Mouse (Mus musculus): ENCODE measurements around the gene Zfp609.
"Not testable (repeated sequence)": the region's sequence is repeated elsewhere in the genome, so short reads cannot be mapped to it uniquely, and the experiment has no call there.

Zfp609 gene

DNA sequence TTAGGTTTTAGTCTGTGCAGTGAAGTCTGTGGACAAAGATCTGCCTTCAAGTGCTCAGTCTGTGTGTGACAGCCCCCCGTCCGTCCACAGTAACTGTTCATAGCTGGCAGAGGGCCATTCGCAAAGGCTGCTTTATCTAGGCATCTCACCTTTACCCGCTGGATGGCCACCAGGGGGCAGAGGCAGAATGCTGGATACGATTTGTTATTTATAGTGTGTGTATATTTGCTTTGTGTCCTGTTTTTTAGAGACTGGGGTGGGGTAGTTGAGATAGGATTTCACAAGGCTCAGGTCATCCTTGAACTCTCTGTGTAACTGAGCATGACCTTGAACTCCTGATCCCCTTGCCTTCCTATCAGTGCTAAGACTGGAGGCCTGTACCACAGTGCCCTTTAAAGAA is 161.3 kb downstream of the Zfp609 start:
- peak; percentile 91 for DNase-seq

DNA sequence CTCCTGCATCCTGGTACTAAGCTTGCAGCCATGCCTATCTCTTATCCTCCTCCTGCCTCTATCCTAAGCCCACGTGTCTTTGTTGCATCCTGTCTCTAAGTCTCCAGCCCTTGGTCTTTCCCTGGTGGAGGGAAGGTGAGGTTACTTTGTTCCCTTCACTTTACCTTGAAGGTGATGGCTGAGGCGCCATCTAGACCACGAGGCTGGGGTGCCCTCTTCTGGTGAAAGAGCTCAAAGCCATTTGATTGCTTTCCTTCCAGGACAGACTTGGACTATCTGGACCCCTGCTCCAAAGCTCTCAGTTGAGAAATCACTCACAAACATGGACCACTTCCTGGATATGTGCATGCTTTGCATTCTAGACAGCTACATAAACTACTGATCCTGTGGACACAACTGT is 163.2 kb downstream of the Zfp609 start:
- DNase-seq, result peak; percentile 83

GRCm38 (mm10) chr9:65661493-65661892 is 165.9 kb downstream of the Zfp609 start:
- DNase-seq, result no peak

DNA sequence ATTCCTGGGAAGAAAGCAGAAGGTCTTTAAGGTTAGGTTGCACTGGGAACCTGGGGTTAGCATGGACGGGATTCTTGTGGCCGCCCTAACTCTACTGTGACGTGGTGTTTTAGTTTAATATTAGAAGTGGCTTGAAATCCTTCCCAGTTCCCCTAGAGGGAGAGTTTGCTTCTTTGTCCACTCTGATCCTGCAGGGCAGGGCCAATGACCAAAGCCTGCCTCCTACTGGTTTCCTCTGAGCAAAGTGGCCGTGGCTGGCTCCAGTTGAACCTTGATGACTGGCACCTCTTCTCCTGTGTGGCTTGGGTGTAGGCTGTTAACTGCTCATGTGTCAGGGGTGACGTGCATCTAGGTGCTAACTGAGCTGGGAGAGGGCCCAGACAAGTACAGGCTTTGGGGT is 166.3 kb downstream of the Zfp609 start:
- DNase-seq, result no peak

DNA sequence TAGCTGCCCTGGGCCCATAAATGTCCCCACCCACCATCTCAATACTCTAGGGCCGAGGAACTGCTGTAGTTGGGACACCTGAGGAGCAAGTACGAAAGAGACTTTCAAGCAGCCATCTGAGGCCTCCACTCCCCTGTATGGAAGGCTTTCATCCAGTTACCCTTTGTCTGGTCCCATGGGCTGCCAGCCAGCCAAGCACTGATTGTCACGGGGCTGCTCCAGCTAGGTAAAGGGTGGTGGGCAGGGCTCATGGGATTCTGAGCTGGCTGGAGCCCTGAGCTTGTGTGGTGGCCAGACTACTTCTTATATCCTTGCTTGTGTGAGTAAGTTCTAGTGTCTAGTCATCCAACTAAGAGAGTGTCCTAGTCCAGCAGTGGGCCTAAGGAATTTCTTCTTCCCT is 170.1 kb downstream of the Zfp609 start:
- DNase-seq, result no peak

DNA sequence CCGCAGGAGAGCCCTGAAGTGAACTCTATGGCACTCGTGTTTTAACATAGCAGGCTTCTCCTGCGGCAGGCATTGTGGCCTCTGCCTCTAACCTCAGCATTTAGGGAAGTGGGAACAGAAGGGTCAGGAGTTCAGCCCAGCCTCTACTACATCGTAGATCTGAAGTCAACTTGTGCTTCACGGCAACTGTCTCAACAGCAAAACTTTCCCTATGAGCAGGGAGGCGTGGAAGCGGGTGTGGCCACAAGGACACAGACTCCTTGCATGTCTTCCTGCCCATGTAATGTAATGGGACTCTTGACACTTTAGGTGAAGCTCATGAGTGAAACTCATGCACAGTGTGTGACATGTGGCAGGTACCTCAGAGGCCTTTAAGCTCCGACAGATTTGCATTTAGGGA is 171.8 kb downstream of the Zfp609 start:
- DNase-seq, result peak; percentile 35

GRCm38 (mm10) chr9:65654700-65655237 is 172.6 kb downstream of the Zfp609 start:
- DNase-seq, result no peak

DNA sequence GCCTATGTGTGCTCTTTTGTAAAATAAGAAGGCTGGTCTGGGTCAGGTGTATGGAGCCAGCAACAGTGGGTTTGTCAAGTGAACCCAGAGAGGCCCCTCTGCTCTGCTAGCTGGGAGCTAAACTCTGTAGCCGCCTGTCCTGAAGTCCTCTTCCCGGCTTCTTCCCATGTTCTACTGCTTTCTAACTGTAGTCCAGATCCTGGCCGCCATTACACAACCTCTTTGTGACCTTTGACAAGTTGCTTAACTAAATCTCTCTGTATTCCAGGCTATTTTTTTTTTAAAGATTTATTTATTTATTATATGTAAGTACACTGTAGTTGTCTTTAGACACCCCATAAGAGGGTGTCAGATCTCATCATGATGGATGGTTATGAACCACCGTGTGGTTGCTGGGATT is 173.6 kb downstream of the Zfp609 start:
- no peak for DNase-seq

- DNase-seq, result not testable (repeated sequence)
Observed at GRCm38 (mm10) chr9:65651957-65652356, 175.4 kb downstream of the Zfp609 start.

DNA sequence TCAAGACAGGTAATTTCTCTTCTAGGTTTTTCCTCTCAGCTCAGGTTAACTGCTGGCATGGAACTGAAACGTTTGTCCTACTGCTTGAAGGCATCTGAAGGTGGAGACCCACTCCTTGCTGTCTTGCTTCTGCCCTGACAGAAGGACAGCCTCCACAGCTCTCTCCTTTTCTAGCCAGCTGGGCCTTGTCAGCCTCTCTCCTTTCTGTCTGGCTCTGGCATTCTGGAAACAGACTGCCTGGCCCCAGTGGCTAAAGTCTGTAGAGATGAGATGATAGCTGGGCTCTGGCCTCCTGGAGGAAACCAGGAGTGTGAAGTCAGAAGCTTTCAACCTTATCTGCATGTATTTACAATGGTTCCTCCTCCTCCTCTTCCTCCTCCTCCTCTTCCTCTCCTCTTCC is 177.4 kb downstream of the Zfp609 start:
- DNase-seq, result peak; percentile 63

DNA sequence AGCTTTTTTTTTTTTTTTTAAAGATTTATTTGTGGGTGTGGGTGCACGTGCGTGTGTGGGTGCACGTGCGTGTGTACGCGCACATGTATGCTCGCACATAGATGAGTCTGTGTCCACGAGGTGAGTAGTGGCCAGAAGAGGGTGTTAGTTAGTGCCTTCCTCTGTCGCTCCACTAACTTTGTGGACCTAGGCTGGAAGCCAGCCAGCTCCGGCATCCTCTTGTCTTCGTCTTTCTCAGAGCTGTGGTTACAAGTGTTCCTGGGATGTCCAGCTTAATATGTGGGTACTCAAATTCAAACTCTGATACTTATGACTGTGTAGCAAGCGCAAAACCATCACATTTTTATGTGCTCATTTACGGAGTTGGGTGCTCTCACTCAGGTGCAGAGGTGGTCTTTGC is 178.6 kb downstream of the Zfp609 start:
- DNase-seq, result no peak

DNA sequence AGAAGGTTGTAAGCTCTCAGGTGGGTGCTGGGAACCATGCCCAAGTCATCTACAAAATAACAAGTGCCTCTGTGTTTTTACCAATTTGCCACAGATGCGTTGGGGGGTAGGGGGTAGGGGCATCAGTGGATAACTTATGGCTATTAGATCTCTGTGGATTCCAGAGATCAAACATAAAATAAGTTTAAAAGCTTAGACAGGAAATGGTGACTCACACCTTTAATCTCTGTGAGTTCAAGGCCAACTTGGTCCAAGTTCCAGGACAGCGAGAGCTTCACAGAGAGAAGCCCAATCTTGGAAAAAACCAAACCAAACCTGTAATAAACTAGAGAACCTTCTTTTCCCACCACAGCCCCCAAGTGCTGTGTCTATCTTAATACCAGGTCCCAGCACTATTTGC is 180.6 kb downstream of the Zfp609 start:
- no peak for DNase-seq

DNA sequence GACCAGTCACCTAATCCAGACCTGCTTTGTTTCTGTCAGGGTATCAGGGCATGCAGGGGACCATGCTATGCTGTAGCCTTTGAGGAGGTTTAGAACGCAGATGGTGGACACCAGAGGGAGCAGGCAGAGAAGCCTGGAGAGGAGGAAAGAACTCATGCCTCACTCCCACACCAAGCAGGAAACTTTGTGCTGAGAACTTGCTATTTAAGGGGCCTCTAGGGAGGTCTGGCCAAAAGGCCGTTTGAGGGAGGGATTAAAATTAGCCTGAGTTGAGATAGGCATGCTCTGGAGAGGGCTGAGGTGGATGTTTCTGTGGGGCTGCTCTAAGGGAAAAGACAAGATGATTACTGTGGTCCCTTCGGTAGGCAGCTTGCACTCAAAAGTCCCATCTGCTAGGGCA is 181.4 kb downstream of the Zfp609 start:
- DNase-seq, result no peak

- no peak for DNase-seq
Observed at GRCm38 (mm10) chr9:65644960-65645359, 182.4 kb downstream of the Zfp609 start.

DNA sequence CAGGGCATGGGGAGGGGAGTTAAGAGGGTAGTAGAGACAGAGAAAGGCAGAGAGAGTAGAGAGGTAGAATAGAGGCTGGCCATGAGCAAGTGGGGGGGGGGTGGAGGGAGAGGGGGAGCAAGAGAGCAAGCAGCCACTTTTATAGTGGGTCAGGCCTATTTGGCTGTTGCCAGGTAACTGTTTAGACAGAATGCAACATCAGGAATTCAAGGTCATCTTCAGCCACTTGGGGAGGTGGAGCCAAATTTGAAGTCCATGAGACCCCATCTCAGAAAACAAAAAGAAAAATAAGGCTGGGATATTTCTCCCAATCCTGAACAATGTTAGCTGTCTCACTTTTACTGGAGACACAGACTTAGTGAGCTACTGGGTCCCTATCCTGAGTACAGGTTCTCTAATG is 184.8 kb downstream of the Zfp609 start:
- no peak for DNase-seq
